Mouse (Mus musculus): ENCODE results near the gene Tmem8. TPM values are rescaled to one million over a fixed set of nuclear protein-coding genes. Genes with fewer than 3 reads are reported as not detected.

The Tmem8 gene
- polyA plus RNA-seq, 1 experiment from 2014 or later, result 4.3 TPM

GRCm38 (mm10) chr17:26151886-26152630 is 39.0 kb downstream of the Tmem8 start:
- Histone ChIP-seq H3K9ac (replicated peaks) (no peak overlapping the region), H3K27ac (replicated peaks) (no peak overlapping the region), H3K4me1 (no peaks in the 10 kb centered on the region), H3K9me3 (replicated peaks) (no peaks in the 10 kb centered on the region), H3K4me3 (replicated peaks) (no peak overlapping the region), H3K36me3 (peaks cover 17% of the 10 kb centered on the region), H3K27me3 (replicated peaks) (no peaks in the 10 kb centered on the region), H3K4me2 (no peak overlapping the region)
- WGBS, result 100% methylated on average over 2 of the region's 2 CpGs
- ATAC-seq (ENCODE audit: low FRiP score), result no peak

- Histone ChIP-seq H3K9me3 (replicated peaks) (no peaks in the 10 kb centered on the region), H3K27me3 (replicated peaks) (no peaks in the 10 kb centered on the region), H3K4me3 (replicated peaks) (no peak overlapping the region), H3K36me3 (peaks cover 7% of the 10 kb centered on the region; the same call in 1 of the 2 replicates), H3K9ac (replicated peaks) (no peak overlapping the region), H3K4me2 (no peak overlapping the region), H3K27ac (replicated peaks) (no peak overlapping the region), H3K4me1 (peaks cover 13% of the 10 kb centered on the region; the same call in 1 of the 2 replicates)
- ATAC-seq (ENCODE audit: low FRiP score), result no peak
- 85% methylated on average over 1 of the region's 1 CpGs for WGBS
Observed at GRCm38 (mm10) chr17:26162736-26163135, 49.6 kb downstream of the Tmem8 start.

DNA sequence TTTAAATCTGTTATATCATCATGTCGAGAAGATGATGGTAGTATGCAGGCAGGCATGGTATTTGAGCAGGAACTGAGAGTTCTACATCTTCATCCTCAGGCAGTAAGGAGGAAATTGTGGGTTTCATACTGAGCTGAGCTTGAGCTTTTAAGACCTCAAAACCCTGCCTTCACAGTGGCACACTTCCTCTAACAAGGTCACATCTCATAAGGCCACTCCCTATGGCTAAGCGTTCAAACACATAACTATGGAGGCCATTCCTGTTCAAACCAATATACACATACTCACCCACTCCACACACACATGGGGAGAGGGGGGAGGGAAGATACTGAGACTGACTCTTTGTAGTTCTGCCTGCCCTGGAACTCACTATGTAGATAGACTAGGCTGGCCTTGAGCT is 54.9 kb downstream of the Tmem8 start:
- 90% methylated on average over 2 of the region's 2 CpGs for WGBS

More for the DNA sequence above, 54.9 kb downstream of the Tmem8 start:
- H3K4me3 ChIP-seq (replicated peaks), result no peak overlapping the region
- H3K27ac ChIP-seq (replicated peaks), result no peak overlapping the region
- H3K4me1 ChIP-seq, result peaks cover 13% of the 10 kb centered on the region; the same call in 1 of the 2 replicates
- no peaks in the 10 kb centered on the region for H3K27me3 ChIP-seq (replicated peaks)
- no peaks in the 10 kb centered on the region for H3K9me3 ChIP-seq (replicated peaks)
- H3K4me2 ChIP-seq, result no peak overlapping the region
- no peak overlapping the region for H3K9ac ChIP-seq (replicated peaks)
- no peak for ATAC-seq (ENCODE audit: low FRiP score)
- peaks cover 8% of the 10 kb centered on the region; the same call in 1 of the 2 replicates for H3K36me3 ChIP-seq

Other genes with a start within 250 kb of the Tmem8 start
- 30.3 and 30.7 TPM in 2 replicates for gene Mcrip2, start 244.5 kb upstream of the Tmem8 start, polyA plus RNA-seq (2015; fragmentation: Nextera tagmentation; extraction: Ambion mirVana)
- gene Mettl26, start 238.2 kb upstream of the Tmem8 start, polyA plus RNA-seq (2015; fragmentation: Nextera tagmentation; extraction: Ambion mirVana), result 64.9 and 65.4 TPM in 2 replicates
- gene Wfikkn1, start 232.4 kb upstream of the Tmem8 start, polyA plus RNA-seq (2015; fragmentation: Nextera tagmentation; extraction: Ambion mirVana), result 0.47 and 0.52 TPM in 2 replicates
- gene Rab40c, start 193.6 kb upstream of the Tmem8 start, polyA plus RNA-seq (2015; fragmentation: Nextera tagmentation; extraction: Ambion mirVana), result 46.2 and 50.5 TPM in 2 replicates
- gene Pigq, start 168.4 kb upstream of the Tmem8 start, polyA plus RNA-seq (2015; fragmentation: Nextera tagmentation; extraction: Ambion mirVana), result 71.9 and 78.2 TPM in 2 replicates
- not detected in 2 replicates for gene Nhlrc4, start 168.3 kb upstream of the Tmem8 start, polyA plus RNA-seq (2015; fragmentation: Nextera tagmentation; extraction: Ambion mirVana)
- 0.24 TPM in 1 of 2 replicates, not detected in the other for gene A930017K11Rik, start 160.7 kb upstream of the Tmem8 start, polyA plus RNA-seq (2015; fragmentation: Nextera tagmentation; extraction: Ambion mirVana)
- gene Capn15, start 127.5 kb upstream of the Tmem8 start, polyA plus RNA-seq (2015; fragmentation: Nextera tagmentation; extraction: Ambion mirVana), result 20.1 and 22.5 TPM in 2 replicates
- 21.6 and 27.0 TPM in 2 replicates for gene Rab11fip3, start 43.7 kb upstream of the Tmem8 start, polyA plus RNA-seq (2015; fragmentation: Nextera tagmentation; extraction: Ambion mirVana)
- gene Decr2, start 23.0 kb upstream of the Tmem8 start, polyA plus RNA-seq (2015; fragmentation: Nextera tagmentation; extraction: Ambion mirVana), result 42.8 and 42.9 TPM in 2 replicates
- 20.3 and 37.4 TPM in 2 replicates for gene Nme4, start 17.7 kb upstream of the Tmem8 start, polyA plus RNA-seq (2015; fragmentation: Nextera tagmentation; extraction: Ambion mirVana)
- gene Mrpl28, start 10.2 kb downstream of the Tmem8 start, polyA plus RNA-seq (2015; fragmentation: Nextera tagmentation; extraction: Ambion mirVana), result 186 and 187 TPM in 2 replicates
- gene Axin1, start 25.4 kb downstream of the Tmem8 start, polyA plus RNA-seq (2015; fragmentation: Nextera tagmentation; extraction: Ambion mirVana), result 7.7 and 13.1 TPM in 2 replicates
- 0.23 and 0.73 TPM in 2 replicates for gene Pdia2, start 85.8 kb downstream of the Tmem8 start, polyA plus RNA-seq (2015; fragmentation: Nextera tagmentation; extraction: Ambion mirVana)
- gene Rgs11, start 89.7 kb downstream of the Tmem8 start, polyA plus RNA-seq (2015; fragmentation: Nextera tagmentation; extraction: Ambion mirVana), result 21.4 and 25.9 TPM in 2 replicates
- 184 and 242 TPM in 2 replicates for gene Arhgdig, start 94.5 kb downstream of the Tmem8 start, polyA plus RNA-seq (2015; fragmentation: Nextera tagmentation; extraction: Ambion mirVana)
- gene Fam234a, start 130.9 kb downstream of the Tmem8 start, polyA plus RNA-seq (2015; fragmentation: Nextera tagmentation; extraction: Ambion mirVana), result 32.7 and 35.1 TPM in 2 replicates
- 97.7 and 102 TPM in 2 replicates for gene Luc7l, start 139.6 kb downstream of the Tmem8 start, polyA plus RNA-seq (2015; fragmentation: Nextera tagmentation; extraction: Ambion mirVana)

All from neural tube, embryonic 15.5 days (tissue).